Mouse (Mus musculus): ENCODE measurements around the gene Gm4141.
"Not testable (repeated sequence)": the region's sequence is repeated elsewhere in the genome, so short reads cannot be mapped to it uniquely, and the experiment has no call there.

DNA sequence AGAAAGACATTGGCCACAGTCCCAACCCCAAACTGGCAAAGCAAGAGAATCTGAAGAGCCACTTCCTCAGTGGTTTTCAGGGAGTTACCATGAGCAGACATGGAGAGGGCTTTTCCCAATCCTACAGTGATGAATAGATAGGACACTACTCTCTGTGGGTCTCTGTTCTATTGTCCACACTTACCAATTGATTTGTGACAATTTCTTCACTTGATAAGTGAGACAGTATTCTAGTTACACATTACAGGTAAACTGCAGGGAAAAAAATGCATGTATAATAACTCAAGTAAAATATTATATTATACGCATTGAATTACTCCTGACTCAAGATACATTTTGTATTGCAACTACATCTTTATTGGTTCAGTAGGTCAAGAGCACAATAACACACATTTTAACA lies 30.4 kb downstream of the Gm4141 start, which contains the start of gene Gm5726:
- TF ChIP-seq GATA1, TAL1 (IDR thresholded peaks at IDR 0.05; ENCODE audit: low read length): not testable (repeated sequence)
